Mouse (Mus musculus) c-Kit-positive CD71-negative TER-119-negative erythroid progenitor cells, embryonic 14.5 days (primary cell): ENCODE measurements around the gene Cux2.

ENCODE experiments used
- DNase-seq: peaks from one replicate; pipeline ENCODE4 v3.0.0-alpha.2; 2013; ENCODE audit warnings: low read depth

Cux2 gene

DNA sequence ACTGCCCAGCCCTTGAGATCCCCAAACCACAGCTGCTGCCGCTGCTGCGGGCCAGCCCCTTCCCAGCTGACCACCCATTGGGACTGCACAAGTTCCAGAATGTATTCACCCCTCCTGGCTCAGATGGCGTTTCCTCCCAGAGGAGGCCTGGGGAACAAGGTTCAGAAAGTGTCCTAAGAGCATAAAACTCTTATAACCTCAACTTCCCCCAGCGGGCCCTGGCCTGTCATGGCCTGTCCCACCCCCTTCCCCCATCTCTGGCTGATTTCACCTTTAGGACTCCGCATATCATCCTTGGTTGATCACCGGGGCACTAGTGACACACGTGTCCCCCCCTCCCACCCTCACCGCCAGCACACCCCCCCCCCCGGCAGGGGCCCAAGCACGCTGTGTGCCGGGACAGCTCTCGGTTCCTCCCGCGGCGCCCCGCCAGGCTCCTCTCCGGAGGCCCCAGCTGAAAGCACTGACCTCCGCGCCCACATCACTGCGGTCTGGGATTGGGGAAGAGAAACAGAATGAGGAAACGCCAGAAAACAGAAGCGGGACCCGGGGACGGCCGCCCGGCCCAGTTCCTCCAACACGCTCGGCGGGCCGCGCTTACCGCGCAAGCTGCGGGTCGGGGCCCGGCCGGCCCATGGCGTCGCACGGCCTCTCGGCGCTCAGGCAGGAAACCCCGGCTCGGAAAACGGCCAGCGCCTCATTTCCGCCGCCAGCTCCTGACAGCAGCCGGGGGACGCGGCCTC is 213.8 kb downstream of the Cux2 start:
- DNase-seq = no peak

DNA sequence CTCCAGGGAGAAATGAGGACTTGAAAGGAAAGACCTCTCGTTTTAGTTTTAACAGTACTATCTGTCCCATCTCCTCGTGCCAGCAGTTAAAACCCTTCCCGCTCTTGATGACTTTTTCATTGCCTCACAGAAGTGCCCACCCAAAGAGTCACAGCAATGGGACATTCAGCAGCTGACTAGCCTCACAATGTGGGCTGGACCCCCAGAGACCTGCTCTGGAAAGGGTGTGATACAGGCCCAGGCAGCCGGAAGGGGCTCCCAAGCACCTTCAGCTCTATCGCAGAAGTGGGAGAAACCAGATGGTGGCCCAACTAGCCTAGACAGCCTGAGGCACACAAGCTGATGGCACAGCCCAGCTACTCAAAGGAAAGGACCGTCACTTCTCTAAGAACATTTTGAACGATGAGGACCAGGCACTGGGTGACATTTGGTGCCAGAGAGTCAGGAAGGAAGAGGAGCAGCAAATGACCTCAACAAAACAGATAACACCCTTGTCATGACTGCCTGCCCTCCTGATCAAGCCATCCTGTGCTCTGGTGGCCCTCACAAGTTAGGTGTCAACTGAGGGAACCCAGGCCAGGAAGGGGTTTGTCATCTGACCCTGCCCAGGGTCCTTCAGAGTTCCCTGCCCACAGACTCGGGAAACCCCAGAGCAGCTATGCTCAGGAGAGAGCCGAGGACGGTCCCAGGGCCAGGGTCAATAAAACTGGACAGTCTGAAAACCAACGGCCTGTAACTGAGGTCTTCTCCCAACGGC is 214.7 kb downstream of the Cux2 start:
- no peak for DNase-seq

GRCm38 (mm10) chr5:121834241-121834606 is 215.7 kb downstream of the Cux2 start:
- no peak for DNase-seq

DNA sequence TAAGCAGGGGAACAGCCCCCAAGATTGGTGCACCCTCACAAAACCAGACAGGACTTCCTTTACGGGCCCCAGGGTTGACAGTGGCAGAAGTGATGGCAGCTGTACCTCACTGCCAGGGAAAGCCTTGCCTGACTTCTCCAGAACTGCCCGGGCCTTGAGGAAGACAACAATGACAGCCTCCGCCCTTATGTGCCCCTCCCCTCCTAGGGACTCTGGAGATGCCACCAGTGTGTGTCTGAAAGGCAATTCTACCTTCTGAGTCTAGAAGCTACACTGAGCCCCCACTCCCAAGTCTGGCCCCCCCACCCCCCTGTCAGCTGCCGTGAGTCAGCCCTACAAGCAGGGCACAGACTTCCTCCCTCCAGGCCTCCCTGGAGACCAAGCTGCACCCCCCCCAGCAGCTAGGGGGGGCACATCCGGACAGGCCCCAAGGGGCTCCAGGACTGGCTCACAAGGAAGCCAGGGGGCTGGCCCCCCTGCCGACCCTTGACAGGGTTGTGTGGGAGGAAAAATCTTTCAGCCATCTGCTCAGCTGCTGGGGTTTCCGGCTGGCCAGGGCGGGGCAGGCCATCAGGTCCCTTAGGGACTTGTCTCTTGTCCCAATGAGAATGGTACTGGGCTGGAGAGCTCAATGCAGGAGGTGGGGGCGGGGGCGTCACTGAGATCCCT is 216.2 kb downstream of the Cux2 start:
- DNase-seq = no peak

DNA sequence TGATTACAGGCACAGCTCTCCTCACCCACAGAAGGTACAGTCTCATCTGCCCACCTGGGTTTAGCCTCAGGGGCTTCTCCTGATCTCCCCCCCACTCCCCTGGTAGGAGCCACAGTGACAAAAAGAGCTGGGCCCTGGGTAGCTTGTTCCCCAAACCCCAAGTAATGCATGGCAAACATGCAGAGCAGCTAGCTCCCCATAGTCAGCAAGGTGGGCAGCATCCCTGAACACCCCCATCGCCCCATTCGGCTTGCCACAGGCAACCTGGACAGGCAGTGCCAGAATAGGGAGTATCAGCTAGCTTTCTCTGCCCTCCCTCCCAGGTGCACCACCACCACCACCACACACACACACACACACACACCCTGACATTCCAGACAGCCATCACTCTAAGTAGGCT is 216.7 kb downstream of the Cux2 start:
- DNase-seq = no peak

GRCm38 (mm10) chr5:121832376-121833155 is 217.3 kb downstream of the Cux2 start:
- DNase-seq = no peak

- DNase-seq = no peak
Measured at GRCm38 (mm10) chr5:121831002-121831601, 218.8 kb downstream of the Cux2 start.

- no peak for DNase-seq
Measured at GRCm38 (mm10) chr5:121828491-121829432, 221.1 kb downstream of the Cux2 start.

GRCm38 (mm10) chr5:121827876-121828275 is 222.0 kb downstream of the Cux2 start:
- no peak for DNase-seq

- DNase-seq = no peak
Measured at GRCm38 (mm10) chr5:121825606-121826005, 224.3 kb downstream of the Cux2 start.

- DNase-seq = no peak
Measured at GRCm38 (mm10) chr5:121824121-121824520, 225.8 kb downstream of the Cux2 start.

DNA sequence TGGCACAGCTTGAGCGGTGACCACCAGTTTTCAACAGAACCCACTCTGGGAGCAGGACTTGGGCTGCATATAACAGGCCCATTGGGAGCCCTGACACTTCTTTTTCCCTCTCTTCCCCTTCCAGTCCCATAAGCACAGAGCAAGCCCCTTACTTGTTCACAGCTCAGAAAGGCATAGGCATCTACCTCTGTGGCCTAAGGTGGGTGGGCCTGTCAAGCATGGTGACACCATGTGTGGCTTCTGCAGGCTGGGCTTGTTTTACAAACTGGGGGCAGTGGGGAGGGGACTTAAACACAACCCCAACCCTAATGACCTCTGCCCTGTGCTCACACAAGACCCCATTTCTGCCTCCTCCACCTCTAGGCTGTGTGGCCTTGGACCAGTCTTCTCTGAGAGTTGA is 226.2 kb downstream of the Cux2 start:
- no peak for DNase-seq

- no peak for DNase-seq
Measured at GRCm38 (mm10) chr5:121822786-121823505, 227.0 kb downstream of the Cux2 start.

GRCm38 (mm10) chr5:121821552-121821951 is 228.3 kb downstream of the Cux2 start:
- DNase-seq = no peak

DNA sequence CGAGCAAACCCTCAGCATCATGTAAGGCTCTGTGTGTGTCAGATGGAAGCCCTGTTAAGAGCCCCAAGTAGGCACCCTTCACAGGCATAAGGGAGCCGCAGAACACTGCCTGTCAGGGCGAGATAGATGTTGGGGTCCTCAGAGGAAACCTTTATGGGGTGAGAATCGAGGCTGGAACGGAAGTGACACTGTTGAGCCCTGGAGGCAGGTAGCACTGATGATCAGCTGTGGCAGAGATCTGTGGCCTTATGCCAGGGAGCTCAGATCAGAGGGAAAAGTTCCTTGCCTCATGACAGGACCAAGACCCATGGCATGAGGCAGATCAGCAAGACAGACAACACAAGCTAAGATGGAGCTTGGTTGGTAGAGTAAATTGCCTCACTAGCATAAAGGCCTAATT is 228.8 kb downstream of the Cux2 start:
- no peak for DNase-seq

GRCm38 (mm10) chr5:121820657-121821056 is 229.2 kb downstream of the Cux2 start:
- DNase-seq = no peak

- DNase-seq = no peak
Measured at GRCm38 (mm10) chr5:121820161-121820560, 229.7 kb downstream of the Cux2 start.

GRCm38 (mm10) chr5:121819559-121819958 is 230.3 kb downstream of the Cux2 start:
- DNase-seq = no peak

DNA sequence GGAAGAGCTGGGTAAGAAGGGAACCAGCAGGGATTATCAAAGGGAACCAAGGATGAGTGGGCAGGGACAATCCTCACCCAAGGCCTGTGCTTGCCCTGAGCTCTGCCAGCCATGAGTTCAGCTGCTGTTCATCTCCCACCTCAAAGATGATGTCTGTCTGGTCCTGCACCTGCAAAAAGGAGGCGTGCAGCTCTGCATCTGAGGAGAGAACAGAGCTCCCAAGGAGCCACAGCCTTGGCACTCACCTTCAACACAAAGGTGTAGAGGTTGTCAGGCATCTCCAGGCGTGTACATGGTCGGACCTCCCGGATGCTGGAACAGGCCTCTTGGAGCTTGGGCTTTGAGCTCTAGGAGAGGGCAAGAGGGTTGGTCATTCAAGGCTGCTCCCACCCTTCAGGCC is 231.0 kb downstream of the Cux2 start:
- DNase-seq = no peak

GRCm38 (mm10) chr5:121818401-121818800 is 231.5 kb downstream of the Cux2 start:
- DNase-seq = no peak
